Mouse (Mus musculus): ENCODE measurements around the gene Gm2832. TPM values are rescaled to one million over a fixed set of nuclear protein-coding genes. Genes with fewer than 3 reads are reported as not detected.

Gene Gm2832
- polyA plus RNA-seq (2012): not detected in 2 replicates

GRCm38 (mm10) chr14:41278505-41278904 lies at the start of gene Gm2832:
Gene Gm2832 (plus strand): TSS chr14:41278805.

Other genes starting within 250 kb of the Gm2832 start
- gene Dydc2, start 209.6 kb upstream of the Gm2832 start, polyA plus RNA-seq (2012): not detected in 2 replicates
- gene Dydc1, start 205.9 kb upstream of the Gm2832 start, polyA plus RNA-seq (2012): not detected in 2 replicates
- gene Mat1a, start 173.8 kb upstream of the Gm2832 start, polyA plus RNA-seq (2012): not detected in 2 replicates
- gene Sftpa1, start 147.0 kb upstream of the Gm2832 start, polyA plus RNA-seq (2012): not detected in 2 replicates
- gene Mbl1, start 127.3 kb upstream of the Gm2832 start, polyA plus RNA-seq (2012): not detected in 2 replicates
- not detected in 2 replicates for gene Sftpd, start 93.7 kb upstream of the Gm2832 start, polyA plus RNA-seq (2012)
- gene Gm5798, start 69.8 kb downstream of the Gm2832 start, polyA plus RNA-seq (2012): not detected in 2 replicates
- not detected in 2 replicates for gene Gm7945, start 107.6 kb downstream of the Gm2832 start, polyA plus RNA-seq (2012)
- gene Gm6482, start 129.5 kb downstream of the Gm2832 start, polyA plus RNA-seq (2012): not detected in 2 replicates
- gene Gm7954, start 174.7 kb downstream of the Gm2832 start, polyA plus RNA-seq (2012): not detected in 2 replicates
- gene Gm3486, start 210.7 kb downstream of the Gm2832 start, polyA plus RNA-seq (2012): not detected in 2 replicates

All from megakaryocyte-erythroid progenitor cell, adult 5 weeks (primary cell).